Mouse (Mus musculus): ENCODE data around the gene Elk3.

DNA sequence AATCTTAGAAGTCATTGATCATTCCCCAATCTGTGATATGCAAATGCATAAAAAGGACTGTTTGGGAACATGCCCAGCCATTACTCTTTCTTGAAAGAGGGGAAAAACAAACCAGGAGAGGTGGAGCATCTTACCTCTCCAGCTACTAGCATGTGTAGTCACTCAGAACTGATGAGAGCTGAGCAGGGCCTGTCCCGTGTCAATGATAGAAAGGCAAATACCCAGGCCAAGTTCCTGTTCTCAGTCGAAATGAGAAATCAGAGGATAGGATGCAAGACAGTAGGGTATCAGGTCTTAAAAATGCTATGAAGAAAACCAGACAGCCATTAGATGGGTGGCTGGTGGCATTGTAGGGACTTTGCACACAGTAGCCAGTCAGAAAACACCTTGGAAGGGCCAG is 34.6 kb upstream of the Elk3 start:
- no peak for TF ChIP-seq GATA1 (IDR thresholded peaks at IDR 0.05; ENCODE audit: borderline replicate concordance, low read length)
- TF ChIP-seq CTCF (IDR thresholded peaks at IDR 0.05; ENCODE audit: low read depth, low read length) = no peak
- no peak for TF ChIP-seq GATA2 (IDR thresholded peaks at IDR 0.05; ENCODE audit: borderline replicate concordance, low read depth, low read length)

All from G1E (cell line).